Mouse (Mus musculus): ENCODE results near the gene Tbrg4. TPM values are rescaled to one million over a fixed set of nuclear protein-coding genes. Genes with fewer than 3 reads are reported as not detected.

Tbrg4 gene
- 23.7 TPM for polyA plus RNA-seq (2014; fragmentation: Illumina TruSeq; extraction: RNeasy Lipid Tissue Mini Kit (QIAGEN cat#74804); ENCODE audit: low read depth, low replicate concordance)

DNA sequence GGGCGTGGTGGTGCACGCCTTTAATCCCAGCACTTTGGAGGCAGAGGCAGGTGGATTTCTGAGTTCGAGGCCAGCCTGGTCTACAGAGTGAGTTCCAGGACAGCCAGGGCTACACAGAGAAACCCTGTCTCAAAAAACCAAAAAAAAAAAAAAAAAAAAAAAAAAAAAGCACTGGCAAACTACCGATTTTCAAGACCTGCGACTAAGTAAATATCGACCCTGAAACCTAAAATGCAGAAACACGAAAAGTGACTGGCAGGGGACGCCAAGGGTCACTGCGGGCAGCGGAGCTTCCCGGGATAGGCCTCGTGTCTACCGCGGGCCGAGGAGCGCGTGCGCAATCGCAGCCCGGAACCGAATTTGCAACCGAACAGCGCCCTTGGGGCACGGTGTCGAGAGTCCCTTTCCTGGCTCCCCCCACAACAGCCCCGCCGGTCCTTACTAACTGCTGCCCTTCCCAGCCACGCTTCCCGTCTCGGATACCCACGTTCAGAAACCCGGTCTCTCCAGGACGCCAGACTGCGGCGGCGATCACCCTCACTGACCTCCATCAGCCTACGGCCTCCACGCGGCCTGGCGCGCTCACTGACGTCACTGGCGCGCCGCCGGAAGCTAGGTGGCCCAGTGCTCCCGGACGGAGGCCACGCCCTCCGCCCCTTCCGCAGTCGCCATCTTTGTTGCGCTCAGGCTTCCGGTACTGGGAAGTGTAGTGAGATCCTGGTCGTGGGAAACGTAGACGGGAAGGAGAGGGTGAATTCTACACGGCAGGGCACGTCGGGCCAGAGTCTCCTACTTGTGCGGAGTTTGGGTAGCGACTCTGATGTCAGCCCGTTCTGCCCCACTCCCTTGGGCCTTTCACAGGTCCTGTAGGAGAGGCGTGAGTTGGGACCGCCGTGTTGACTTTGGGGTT, at the start of gene Tbrg4:
Gene Tbrg4 (minus strand): TSS at position 590 of the 910 bp plus-strand sequence.

DNA sequence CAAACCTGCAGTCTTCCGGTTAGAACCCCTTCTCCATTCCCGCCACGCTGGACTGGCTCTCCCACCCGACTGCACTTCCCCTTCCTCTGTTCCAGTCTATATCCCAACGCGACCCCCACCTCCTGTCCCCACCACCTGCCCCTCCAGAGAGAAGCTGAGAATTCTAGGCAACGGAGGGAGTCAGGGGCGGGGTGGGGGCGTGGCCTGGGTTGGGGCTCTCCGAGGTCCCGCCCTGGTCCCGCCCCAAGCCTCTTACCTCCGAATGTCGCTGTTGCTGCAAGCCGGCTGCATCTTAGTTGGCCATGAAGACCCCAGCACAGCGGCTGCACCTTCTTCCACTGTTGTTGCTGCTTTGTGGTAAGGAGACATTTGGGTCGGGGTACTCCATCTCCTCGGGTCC, 32.4 kb upstream of the Tbrg4 start, which contains the start of gene Ramp3:
Gene Ramp3 (plus strand): TSS at position 251 of the 400 bp plus-strand sequence.

DNA sequence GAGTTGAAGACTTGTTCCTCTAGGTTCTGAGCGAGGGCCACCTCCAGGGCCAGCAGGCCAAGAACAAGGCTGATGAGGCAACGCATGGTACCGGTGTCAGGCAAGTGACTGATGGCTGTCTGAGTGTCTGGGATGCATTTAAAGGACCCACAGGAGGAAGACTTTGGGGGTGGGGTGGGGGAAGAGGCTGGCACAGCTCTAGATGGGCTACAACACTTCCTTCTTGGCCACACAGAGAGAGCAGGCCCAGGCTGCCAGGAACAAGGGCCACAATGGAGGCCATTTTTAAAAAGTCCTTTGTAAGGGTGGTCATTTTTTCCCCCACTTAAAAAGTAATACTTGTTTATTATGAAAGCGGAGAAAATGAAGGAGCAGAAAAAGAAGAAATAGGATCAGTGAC, 12.7 kb upstream of the Tbrg4 start, which contains the start of gene Wap:
Gene Wap (minus strand): TSS at position 101 of the 400 bp plus-strand sequence.

DNA sequence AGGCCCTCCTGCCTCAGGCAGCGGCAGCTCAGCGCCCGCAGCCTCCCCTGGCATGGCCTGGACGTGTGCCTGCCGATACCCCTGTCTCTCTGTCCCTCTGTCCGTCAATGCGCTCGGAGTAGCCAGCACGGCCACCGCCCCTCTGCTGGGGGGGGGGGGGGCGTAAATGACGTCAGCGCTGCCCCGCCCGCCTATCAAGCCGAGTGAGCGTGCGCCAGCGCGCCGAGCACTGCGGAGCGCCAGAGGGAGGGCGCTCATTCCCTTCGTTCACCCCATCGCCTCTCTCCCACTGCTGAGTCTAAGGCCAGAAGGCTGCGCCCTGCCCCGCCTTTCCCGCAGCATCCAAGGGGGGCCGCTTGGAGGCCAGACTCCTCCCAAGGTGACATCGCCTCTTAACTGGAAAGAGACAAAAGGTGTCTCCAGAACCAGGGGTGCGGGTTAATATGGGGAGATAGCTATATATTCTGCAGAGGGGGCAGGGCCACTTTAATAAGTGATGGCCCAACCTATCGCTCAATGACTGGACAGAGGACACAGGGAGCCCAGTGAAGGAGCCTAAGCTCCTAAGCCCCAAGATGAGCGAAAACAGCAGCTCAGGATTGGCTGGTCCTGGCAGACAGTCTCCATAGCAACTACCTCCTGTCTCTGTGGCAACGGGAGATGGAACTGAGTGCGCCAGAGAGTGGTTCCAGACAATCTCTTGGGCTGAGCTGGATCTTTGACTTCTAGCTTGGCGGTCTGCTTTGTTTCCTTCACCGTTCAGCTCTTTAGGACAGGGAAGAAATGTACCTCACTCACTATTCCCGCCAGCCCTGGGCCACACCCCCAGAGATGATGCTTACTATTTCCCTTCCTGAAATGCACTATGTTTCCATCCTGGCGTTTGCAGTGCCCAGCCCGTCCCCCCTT, 20.1 kb downstream of the Tbrg4 start, which contains the start of gene Nacad:
Gene Nacad (minus strand): TSS at position 563 of the 909 bp plus-strand sequence.

Other genes starting within 250 kb of the Tbrg4 start
- gene Zmiz2, start 237.0 kb downstream of the Tbrg4 start, polyA plus RNA-seq (2014; fragmentation: Illumina TruSeq; extraction: RNeasy Lipid Tissue Mini Kit (QIAGEN cat#74804); ENCODE audit: low read depth, low replicate concordance) = 44.5 TPM
- gene Ppia, start 210.6 kb downstream of the Tbrg4 start, polyA plus RNA-seq (2014; fragmentation: Illumina TruSeq; extraction: RNeasy Lipid Tissue Mini Kit (QIAGEN cat#74804); ENCODE audit: low read depth, low replicate concordance) = 1,766 TPM
- gene H2afv, start 181.6 kb downstream of the Tbrg4 start, polyA plus RNA-seq (2014; fragmentation: Illumina TruSeq; extraction: RNeasy Lipid Tissue Mini Kit (QIAGEN cat#74804); ENCODE audit: low read depth, low replicate concordance) = 57.8 TPM
- 28.3 TPM for gene Purb, start 150.2 kb downstream of the Tbrg4 start, polyA plus RNA-seq (2014; fragmentation: Illumina TruSeq; extraction: RNeasy Lipid Tissue Mini Kit (QIAGEN cat#74804); ENCODE audit: low read depth, low replicate concordance)
- 5.7 TPM for gene Myo1g, start 105.1 kb downstream of the Tbrg4 start, polyA plus RNA-seq (2014; fragmentation: Illumina TruSeq; extraction: RNeasy Lipid Tissue Mini Kit (QIAGEN cat#74804); ENCODE audit: low read depth, low replicate concordance)
- gene Ccm2, start 79.2 kb downstream of the Tbrg4 start, polyA plus RNA-seq (2014; fragmentation: Illumina TruSeq; extraction: RNeasy Lipid Tissue Mini Kit (QIAGEN cat#74804); ENCODE audit: low read depth, low replicate concordance) = 34.9 TPM
- 2.1 TPM for gene Nacad, start 20.0 kb downstream of the Tbrg4 start, polyA plus RNA-seq (2014; fragmentation: Illumina TruSeq; extraction: RNeasy Lipid Tissue Mini Kit (QIAGEN cat#74804); ENCODE audit: low read depth, low replicate concordance)
- not detected for gene Wap, start 12.6 kb upstream of the Tbrg4 start, polyA plus RNA-seq (2014; fragmentation: Illumina TruSeq; extraction: RNeasy Lipid Tissue Mini Kit (QIAGEN cat#74804); ENCODE audit: low read depth, low replicate concordance)
- gene Ramp3, start 32.5 kb upstream of the Tbrg4 start, polyA plus RNA-seq (2014; fragmentation: Illumina TruSeq; extraction: RNeasy Lipid Tissue Mini Kit (QIAGEN cat#74804); ENCODE audit: low read depth, low replicate concordance) = 161 TPM
- not detected for gene Gm11983, start 211.6 kb upstream of the Tbrg4 start, polyA plus RNA-seq (2014; fragmentation: Illumina TruSeq; extraction: RNeasy Lipid Tissue Mini Kit (QIAGEN cat#74804); ENCODE audit: low read depth, low replicate concordance)

Data from adipose tissue, adult 10 weeks (tissue).